Mouse (Mus musculus) forebrain, postnatal 0 days (tissue): ENCODE results near the gene Dnajc19. TPM values are rescaled to one million over a fixed set of nuclear protein-coding genes. Genes with fewer than 3 reads are reported as not detected.
A peak's percentile ranks its signal among the peaks of the same experiment; 100 is the strongest.

Source experiments
- ATAC-seq: fragments of 200-750 bp; cut with Nextera tagmentation; 2 replicates; pipeline ENCODE4 v1.8.0; 2017; ENCODE audit warnings: mild to moderate bottlenecking, moderate library complexity
- DNase-seq: peaks from one replicate; pipeline ENCODE4 v3.0.0-alpha.2; 2015
- H3K27ac ChIP-seq: fragments of 300-500 bp; sonication (generic); 2 replicates; pipeline ENCODE4 v1.5.1; 2014; ENCODE audit warnings: low read depth, mild to moderate bottlenecking, antibody characterized with exemption, low read length, moderate library complexity, mixed read lengths
- H3K27me3 ChIP-seq: fragments of 300-500 bp; sonication (generic); 2 replicates; pipeline ENCODE4 v1.6.1; 2014; ENCODE audit warnings: mild to moderate bottlenecking, low read length, mixed read lengths; ENCODE audit not compliant: insufficient read depth
- H3K36me3 ChIP-seq: fragments of 300-500 bp; sonication (generic); 2 replicates; pipeline ENCODE4 v1.6.1; 2014; ENCODE audit warnings: mild to moderate bottlenecking, moderate library complexity; ENCODE audit not compliant: insufficient read depth
- H3K4me1 ChIP-seq: fragments of 300-500 bp; sonication (generic); 2 replicates; pipeline ENCODE4 v1.6.1; 2014; ENCODE audit warnings: antibody characterized with exemption; ENCODE audit not compliant: insufficient read depth
- H3K4me2 ChIP-seq: fragments of 300-500 bp; sonication (generic); 2 replicates; pipeline ENCODE4 v1.6.1; 2014; ENCODE audit warnings: low read depth, mild to moderate bottlenecking, moderate library complexity
- H3K4me3 ChIP-seq: fragments of 300-500 bp; sonication (generic); 2 replicates; pipeline ENCODE4 v1.5.1; 2014; ENCODE audit warnings: low read depth, low read length, mixed read lengths
- H3K9ac ChIP-seq: fragments of 300-500 bp; sonication (generic); 2 replicates; pipeline ENCODE4 v1.6.1; 2014; ENCODE audit warnings: mild to moderate bottlenecking
- H3K9me3 ChIP-seq: fragments of 300-500 bp; sonication (generic); 2 replicates; pipeline ENCODE4 v1.6.1; 2016; ENCODE audit warnings: low read length
- CTCF ChIP-seq: sonication (generic); IDR thresholded peaks from 2 replicates; pipeline ENCODE4 v1.5.1; 2016; ENCODE audit warnings: antibody characterized with exemption, control low read depth, low read depth
- WGBS: fragments of 180-500 bp; shearing (Covaris S2); extraction: QIAGEN DNeasy Blood & Tissue Kit; methylation state at CpG from one replicate; pipeline ENCODE4 v1.1.7; 2014; 5-methylcytosine and 5-hydroxymethylcytosine counted together
- polyA plus RNA-seq: library from polyadenylated mRNA; unstranded; fragments of >200 nt; fragmentation: Nextera tagmentation; extraction: Ambion mirVana; gene quantifications from 2 replicates; pipeline ENCODE4 v1.2.1, GENCODE M21; 2015
- total RNA-seq: library from RNA; depleted of rRNA; stranded (reverse); fragments of >200 nt; gene quantifications from 2 replicates; pipeline ENCODE4 v1.2.3, GENCODE M21; 2014; rRNA removed

Dnajc19 gene
- total RNA-seq: 80.2 and 113 TPM in 2 replicates
- 178 and 232 TPM in 2 replicates for polyA plus RNA-seq

DNA sequence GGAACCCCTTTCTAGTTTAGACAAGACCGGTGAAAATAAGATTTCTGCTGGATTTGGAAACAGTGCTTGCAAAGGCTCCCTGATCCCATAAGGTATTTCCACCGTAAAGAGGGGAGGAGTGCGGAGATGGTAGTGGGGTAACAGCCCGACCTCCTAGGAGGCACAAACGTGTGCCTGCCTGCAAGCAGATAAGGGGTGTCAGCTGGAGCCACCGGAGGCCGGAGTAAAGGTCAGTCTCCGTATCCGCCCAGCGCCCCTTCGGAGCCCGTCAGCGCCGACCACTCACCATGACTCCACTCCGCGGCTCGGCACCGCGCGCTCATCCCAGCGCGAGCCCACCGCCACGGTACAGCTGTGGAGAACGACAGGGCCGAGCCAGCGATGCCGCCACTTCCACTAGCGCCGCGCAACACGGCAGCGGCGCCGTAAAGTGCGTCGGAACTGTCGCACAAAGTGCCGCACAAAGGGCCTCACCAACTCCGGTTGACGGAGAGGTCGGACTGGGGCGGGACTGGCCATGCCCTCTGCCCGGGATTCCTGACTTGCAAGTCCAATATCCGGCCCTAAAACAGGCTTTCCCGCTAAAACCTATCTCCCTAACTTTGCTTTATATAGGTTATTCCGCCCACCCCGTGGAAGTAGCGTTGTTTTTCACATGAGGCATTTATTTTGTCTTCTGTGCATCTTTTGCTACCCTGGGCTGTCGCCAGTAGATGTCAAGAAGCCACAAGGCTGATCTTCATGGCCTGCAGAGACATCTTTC lies at the start of gene Dnajc19:
Dnajc19 (minus strand) TSS at position 422 of the 763 bp plus-strand sequence.
- ATAC-seq (peak; percentile 97), DNase-seq (peak; percentile 96)
- Histone ChIP-seq H3K9me3 (no peaks in the 10 kb centered on the region), H3K4me3 (peak within 1 kb of the TSS; percentile 80), H3K4me2 (peak within 1 kb of the TSS; percentile 57), H3K27ac (peak within 1 kb of the TSS; percentile 83), H3K9ac (peak within 1 kb of the TSS; percentile 94), H3K4me1 (peaks cover 8% of the 10 kb centered on the region; the same call in 1 of the 2 replicates), H3K36me3 (peaks cover 11% of the 10 kb centered on the region), H3K27me3 (no peaks in the 10 kb centered on the region)
- no peak for TF ChIP-seq CTCF
- WGBS: under 1% methylated on average over 50 of the region's 50 CpGs

DNA sequence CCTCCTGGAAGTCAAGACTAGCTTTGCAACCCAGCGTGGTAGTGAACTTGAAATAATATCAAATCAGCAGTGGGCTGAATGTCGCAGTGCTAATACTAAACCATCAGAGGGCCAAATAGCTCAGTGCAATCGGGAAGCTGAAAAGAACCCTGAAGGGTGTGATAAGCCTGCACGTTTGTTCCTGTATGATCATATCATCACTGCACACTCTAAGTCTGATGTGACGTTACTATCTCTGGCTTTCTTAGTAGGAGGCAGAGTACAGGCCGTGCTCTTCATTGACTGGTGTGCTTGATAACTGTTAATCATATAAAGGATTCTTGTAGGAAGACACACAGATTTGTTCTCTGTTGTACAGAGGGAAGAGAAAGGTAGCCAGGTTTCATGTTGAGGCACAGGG lies 48.8 kb upstream of the Dnajc19 start:
- H3K4me2 ChIP-seq: no peak overlapping the region

DNA sequence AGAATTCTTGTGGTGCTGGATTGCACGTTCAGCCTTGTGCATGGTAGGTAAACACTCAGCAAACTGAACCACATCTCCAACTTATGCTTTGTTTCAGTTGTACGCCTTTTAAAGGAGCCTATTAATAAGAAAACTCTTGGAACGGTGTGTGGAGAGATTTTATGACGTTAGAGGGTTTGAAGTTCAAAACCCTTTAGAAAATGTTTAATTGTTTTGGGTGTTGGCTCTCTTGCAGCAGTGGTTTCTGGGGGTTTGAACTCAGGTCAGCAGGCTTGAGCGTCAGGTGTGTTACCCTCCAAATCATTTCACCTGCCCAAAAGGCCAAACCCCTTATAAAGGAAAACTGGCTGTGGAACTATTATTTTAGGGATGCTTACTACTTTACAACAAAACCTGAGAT lies 40.2 kb upstream of the Dnajc19 start:
- H3K4me1 ChIP-seq: no peaks in the 10 kb centered on the region
- H3K36me3 ChIP-seq: no peaks in the 10 kb centered on the region
- no peak overlapping the region for H3K27ac ChIP-seq
- H3K4me3 ChIP-seq: no peak overlapping the region
- TF ChIP-seq CTCF: no peak
- no peaks in the 10 kb centered on the region for H3K27me3 ChIP-seq
- no peak overlapping the region for H3K9ac ChIP-seq
- no peak for DNase-seq
- H3K9me3 ChIP-seq: no peaks in the 10 kb centered on the region
- no peak overlapping the region for H3K4me2 ChIP-seq
- no peak for ATAC-seq
- WGBS: 84% methylated on average over 5 of the region's 5 CpGs

More for the DNA sequence above, 48.8 kb upstream of the Dnajc19 start:
- no peaks in the 10 kb centered on the region for H3K4me1 ChIP-seq
- no peak overlapping the region for H3K9ac ChIP-seq
- 91% methylated on average over 6 of the region's 6 CpGs for WGBS
- DNase-seq: no peak
- H3K36me3 ChIP-seq: no peaks in the 10 kb centered on the region
- H3K9me3 ChIP-seq: no peaks in the 10 kb centered on the region
- no peak overlapping the region for H3K27ac ChIP-seq
- no peaks in the 10 kb centered on the region for H3K27me3 ChIP-seq
- no peak for ATAC-seq
- no peak overlapping the region for H3K4me3 ChIP-seq
- TF ChIP-seq CTCF: no peak

DNA sequence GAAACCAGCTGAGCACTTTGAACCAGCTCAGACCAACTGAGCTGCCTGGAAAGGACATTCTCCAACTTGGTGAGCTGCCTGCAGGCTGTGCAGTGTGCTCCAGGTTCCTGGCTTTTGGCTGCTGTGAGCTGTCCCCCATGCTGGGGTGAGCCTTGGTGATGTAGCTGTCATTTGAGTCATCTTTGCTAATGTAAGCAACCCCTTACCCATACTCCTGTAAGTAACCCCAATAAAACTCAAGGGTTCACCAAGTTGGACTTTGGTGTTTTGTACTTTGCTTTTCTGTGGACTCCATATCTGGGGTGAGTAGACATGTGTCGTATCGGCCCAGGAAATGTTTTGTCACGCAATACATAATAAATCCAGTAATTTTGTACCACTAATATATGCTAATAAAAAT lies 39.7 kb upstream of the Dnajc19 start:
- H3K27ac ChIP-seq: no peak overlapping the region
- 92% methylated on average over 3 of the region's 3 CpGs for WGBS
- TF ChIP-seq CTCF: no peak
- no peaks in the 10 kb centered on the region for H3K36me3 ChIP-seq
- no peaks in the 10 kb centered on the region for H3K9me3 ChIP-seq
- H3K4me2 ChIP-seq: no peak overlapping the region
- no peaks in the 10 kb centered on the region for H3K27me3 ChIP-seq
- no peak for DNase-seq
- no peaks in the 10 kb centered on the region for H3K4me1 ChIP-seq
- no peak overlapping the region for H3K9ac ChIP-seq
- no peak for ATAC-seq
- H3K4me3 ChIP-seq: no peak overlapping the region

- Histone ChIP-seq H3K27me3 (no peaks in the 10 kb centered on the region), H3K9me3 (no peaks in the 10 kb centered on the region), H3K36me3 (no peaks in the 10 kb centered on the region), H3K27ac (no peak overlapping the region), H3K4me3 (no peak overlapping the region), H3K4me1 (no peaks in the 10 kb centered on the region), H3K9ac (no peak overlapping the region), H3K4me2 (no peak overlapping the region)
- ATAC-seq (no peak), DNase-seq (no peak)
- TF ChIP-seq CTCF: no peak
- 71% methylated on average over 4 of the region's 4 CpGs for whole genome bisulfite sequencing
Measured at GRCm38 (mm10) chr3:34119869-34120268, 38.7 kb upstream of the Dnajc19 start.

GRCm38 (mm10) chr3:34115806-34116205 lies 34.7 kb upstream of the Dnajc19 start:
- Histone ChIP-seq H3K27ac (no peak overlapping the region), H3K4me1 (no peaks in the 10 kb centered on the region), H3K36me3 (no peaks in the 10 kb centered on the region), H3K4me3 (no peak overlapping the region), H3K9ac (no peak overlapping the region), H3K4me2 (no peak overlapping the region), H3K27me3 (no peaks in the 10 kb centered on the region), H3K9me3 (no peaks in the 10 kb centered on the region)
- WGBS: 14% methylated on average over 6 of the region's 6 CpGs
- no peak for TF ChIP-seq CTCF
- peak; percentile 10 for DNase-seq
- peak; percentile 66 for ATAC-seq

GRCm38 (mm10) chr3:34111941-34112685 lies 31.0 kb upstream of the Dnajc19 start:
- H3K4me3 ChIP-seq: no peak overlapping the region
- H3K27me3 ChIP-seq: no peaks in the 10 kb centered on the region
- 82% methylated on average over 11 of the region's 11 CpGs for WGBS
- no peaks in the 10 kb centered on the region for H3K36me3 ChIP-seq
- DNase-seq (no peak), ATAC-seq (no peak)
- H3K9me3 ChIP-seq: no peaks in the 10 kb centered on the region
- no peak overlapping the region for H3K27ac ChIP-seq
- no peaks in the 10 kb centered on the region for H3K4me1 ChIP-seq
- no peak overlapping the region for H3K4me2 ChIP-seq
- TF ChIP-seq CTCF: no peak
- H3K9ac ChIP-seq: no peak overlapping the region
